Mouse (Mus musculus) neural tube, embryonic 12.5 days (tissue): ENCODE measurements around the gene Olfr193. TPM values are rescaled to one million over a fixed set of nuclear protein-coding genes. Genes with fewer than 3 reads are reported as not detected.
"Not testable (repeated sequence)": the region's sequence is repeated elsewhere in the genome, so short reads cannot be mapped to it uniquely, and the experiment has no call there.

Source experiments
- ATAC-seq: fragments of 200-750 bp; cut with Nextera tagmentation; 2 replicates; pipeline ENCODE4 v1.8.0; 2017; ENCODE audit warnings: low read depth, mild to moderate bottlenecking, moderate TSS enrichment, moderate library complexity; ENCODE audit not compliant: low FRiP score
- H3K27ac ChIP-seq: fragments of 300-500 bp; sonication (generic); 2 replicates; pipeline ENCODE4 v1.5.1; 2016
- H3K27me3 ChIP-seq: fragments of 300-500 bp; sonication (generic); replicated peaks from 2 replicates; pipeline ENCODE4 v1.6.1; 2016; ENCODE audit warnings: mild to moderate bottlenecking
- H3K36me3 ChIP-seq: fragments of 300-500 bp; sonication (generic); 2 replicates; pipeline ENCODE4 v1.6.1; 2016; ENCODE audit warnings: mild to moderate bottlenecking
- H3K4me1 ChIP-seq: fragments of 300-500 bp; sonication (generic); 2 replicates; pipeline ENCODE4 v1.6.1; 2016
- H3K4me2 ChIP-seq: fragments of 300-500 bp; sonication (generic); replicated peaks from 2 replicates; pipeline ENCODE4 v1.6.1; 2016; ENCODE audit warnings: mild to moderate bottlenecking
- H3K4me3 ChIP-seq: fragments of 300-500 bp; sonication (generic); 2 replicates; pipeline ENCODE4 v1.5.1; 2016
- H3K9ac ChIP-seq: fragments of 300-500 bp; sonication (generic); 2 replicates; pipeline ENCODE4 v1.6.1; 2016; ENCODE audit warnings: mild to moderate bottlenecking
- H3K9me3 ChIP-seq: fragments of 300-500 bp; sonication (generic); 2 replicates; pipeline ENCODE4 v1.6.1; 2016; ENCODE audit warnings: mild to moderate bottlenecking
- WGBS: fragments of 180-500 bp; shearing (Covaris S2); methylation state at CpG from one replicate; pipeline ENCODE4 v1.1.7; 2016; 5-methylcytosine and 5-hydroxymethylcytosine counted together
- polyA plus RNA-seq: library from polyadenylated mRNA; unstranded; fragments of >200 nt; fragmentation: Nextera tagmentation; extraction: Ambion mirVana; gene quantifications from 2 replicates; pipeline ENCODE4 v1.2.1, GENCODE M21; 2016

The Olfr193 gene
- polyA plus RNA-seq, result not detected in 2 replicates

DNA sequence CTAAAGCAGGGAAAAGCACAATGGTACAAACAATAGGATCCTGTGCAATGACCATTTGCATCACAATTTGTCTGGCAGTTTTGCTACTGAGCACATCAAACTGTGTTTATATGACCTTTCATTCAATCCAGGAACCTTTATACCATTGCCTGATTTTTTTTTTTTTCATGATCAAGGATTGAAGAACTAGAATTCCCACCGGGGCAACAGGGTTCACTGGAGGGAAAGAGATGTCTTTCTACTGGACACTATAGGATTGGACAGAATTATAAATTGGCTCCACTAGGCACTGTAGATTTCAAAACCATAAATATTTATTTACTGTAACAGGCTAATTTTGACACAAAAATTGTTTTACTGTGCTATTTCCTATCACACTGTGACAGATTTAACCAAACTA lies at the start of gene Olfr193:
Olfr193 (minus strand) TSS at position 101 of the 400 bp plus-strand sequence.
- Histone ChIP-seq H3K4me3 (no peak within 1 kb of the TSS), H3K9me3 (no peaks in the 10 kb centered on the region), H3K36me3 (no peaks in the 10 kb centered on the region), H3K9ac (no peak within 1 kb of the TSS), H3K27me3 (no peaks in the 10 kb centered on the region), H3K27ac (no peak within 1 kb of the TSS), H3K4me1 (no peaks in the 10 kb centered on the region), H3K4me2 (no peak within 1 kb of the TSS)
- ATAC-seq, result no peak
- 80% methylated on average over 1 of the region's 1 CpGs for WGBS

DNA sequence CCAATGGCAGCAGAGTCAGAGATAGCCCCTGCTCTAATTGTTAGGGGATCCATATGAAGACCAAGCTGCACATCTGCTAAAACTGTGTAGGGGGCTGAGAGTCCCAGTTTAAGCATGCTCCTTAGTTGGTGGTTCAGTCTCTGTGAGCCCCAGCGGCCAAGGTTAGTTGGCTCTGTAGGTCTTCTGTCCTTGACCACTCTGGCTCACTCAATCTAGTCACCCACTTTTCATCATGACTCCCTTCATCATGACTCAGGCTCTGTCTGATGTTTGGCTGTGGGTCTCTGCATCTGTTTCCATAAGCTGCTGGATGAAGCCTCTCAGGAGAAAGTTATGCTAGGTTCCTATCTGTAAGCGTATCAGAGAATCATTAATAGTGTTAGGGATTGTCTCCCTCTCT lies 40.3 kb upstream of the Olfr193 start:
- Histone ChIP-seq H3K4me1 (no peaks in the 10 kb centered on the region), H3K4me3 (no peak overlapping the region), H3K27ac (no peak overlapping the region), H3K9ac (no peak overlapping the region), H3K27me3 (no peaks in the 10 kb centered on the region), H3K9me3 (no peaks in the 10 kb centered on the region), H3K36me3 (no peaks in the 10 kb centered on the region), H3K4me2 (no peak overlapping the region)
- 76% methylated on average over 2 of the region's 2 CpGs for WGBS
- no peak for ATAC-seq

DNA sequence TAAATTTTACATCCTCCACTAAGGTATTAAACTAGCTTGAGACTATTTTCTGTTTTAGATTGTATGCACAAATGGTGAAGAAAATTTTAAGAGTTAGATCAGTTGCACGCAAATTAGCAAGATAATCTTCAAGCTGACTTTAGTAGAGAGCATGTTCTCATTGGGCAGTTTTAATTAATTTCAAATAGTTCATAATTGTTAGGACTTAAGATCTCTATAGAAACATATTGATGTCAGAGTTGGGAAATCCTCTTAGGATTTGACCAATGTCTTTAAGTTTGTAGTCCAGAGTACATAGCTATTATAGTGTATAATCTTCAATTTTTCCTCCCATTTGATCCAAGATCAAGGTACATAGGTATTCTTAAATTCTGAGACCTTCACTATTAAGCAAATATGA lies 35.1 kb upstream of the Olfr193 start, which contains the start of gene Olfr195:
Olfr195 (plus strand) TSS at position 301 of the 400 bp plus-strand sequence.
- Histone ChIP-seq H3K4me2 (no peak within 1 kb of the TSS), H3K36me3 (no peaks in the 10 kb centered on the region), H3K4me1 (no peaks in the 10 kb centered on the region), H3K27me3 (no peaks in the 10 kb centered on the region), H3K27ac (no peak within 1 kb of the TSS), H3K9ac (no peak within 1 kb of the TSS), H3K9me3 (no peaks in the 10 kb centered on the region), H3K4me3 (no peak within 1 kb of the TSS)
- 98% methylated on average over 1 of the region's 1 CpGs for WGBS
- no peak for ATAC-seq

DNA sequence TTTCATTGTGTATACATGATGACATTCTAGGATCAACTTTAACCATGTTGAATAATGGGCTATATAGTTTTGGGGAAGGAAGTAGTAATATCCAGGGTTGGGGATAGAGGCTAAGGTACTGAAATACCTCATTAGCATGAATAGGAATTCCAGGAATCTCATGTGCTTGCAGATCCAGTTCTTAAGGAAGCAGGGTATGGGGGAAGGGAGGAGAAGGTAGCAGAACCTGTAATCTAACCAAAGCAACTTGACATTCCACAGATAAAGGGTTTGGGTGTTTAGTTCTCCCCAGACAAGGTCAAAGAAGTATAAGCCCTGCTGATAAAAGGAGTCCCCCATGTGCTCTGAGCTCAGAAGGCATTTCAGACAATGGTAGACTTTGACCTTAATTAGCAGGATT lies 29.4 kb upstream of the Olfr193 start:
- Histone ChIP-seq H3K36me3 (no peaks in the 10 kb centered on the region), H3K9me3 (no peaks in the 10 kb centered on the region), H3K4me1 (no peaks in the 10 kb centered on the region), H3K9ac (no peak overlapping the region), H3K27ac (no peak overlapping the region), H3K27me3 (no peaks in the 10 kb centered on the region), H3K4me3 (no peak overlapping the region), H3K4me2 (no peak overlapping the region)
- no peak for ATAC-seq

DNA sequence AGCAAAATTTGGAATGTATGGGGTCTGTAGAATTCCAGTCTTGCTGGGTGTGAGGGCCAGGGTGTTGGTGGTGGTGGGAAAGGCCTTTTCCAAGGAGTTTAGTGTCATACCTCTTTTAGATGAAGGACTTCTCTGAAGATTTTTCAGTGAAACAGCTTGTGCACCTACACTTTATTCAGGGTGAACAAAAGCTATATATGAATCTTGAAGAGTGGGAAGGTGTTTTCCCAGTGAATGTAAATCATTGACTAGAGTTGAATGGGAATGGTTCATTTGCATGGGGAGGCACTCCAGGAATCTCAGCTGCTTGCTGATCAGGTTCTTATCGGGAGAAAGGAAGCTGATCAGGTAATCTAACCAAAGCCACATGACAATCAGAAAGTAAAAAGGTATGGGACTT lies 19.1 kb upstream of the Olfr193 start:
- 85% methylated on average over 1 of the region's 1 CpGs for WGBS
- no peak overlapping the region for H3K27ac ChIP-seq
- H3K36me3 ChIP-seq, result no peaks in the 10 kb centered on the region
- no peaks in the 10 kb centered on the region for H3K9me3 ChIP-seq
- no peak overlapping the region for H3K4me3 ChIP-seq
- H3K4me1 ChIP-seq, result no peaks in the 10 kb centered on the region
- ATAC-seq, result no peak
- no peak overlapping the region for H3K4me2 ChIP-seq
- no peak overlapping the region for H3K9ac ChIP-seq
- no peaks in the 10 kb centered on the region for H3K27me3 ChIP-seq

DNA sequence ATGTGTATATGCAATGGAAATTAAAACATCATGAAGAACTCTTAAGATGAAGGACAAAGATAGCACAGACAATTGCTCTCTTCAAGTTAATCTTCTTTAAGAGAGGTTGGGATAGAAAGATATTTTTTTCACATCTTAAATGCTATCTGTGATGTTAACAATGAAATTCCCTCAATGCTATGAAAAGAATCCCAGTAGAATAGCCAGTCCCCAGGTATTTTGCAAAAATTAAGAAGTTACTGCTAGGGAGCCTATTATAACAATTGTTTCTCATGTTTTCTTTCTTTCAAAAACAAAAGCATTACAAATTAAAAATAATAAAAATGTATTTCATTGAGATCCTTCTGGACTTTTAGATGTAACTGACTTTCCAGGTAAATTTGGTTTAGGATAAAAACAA lies 9.3 kb upstream of the Olfr193 start, which contains the start of gene Olfr194:
Olfr194 (minus strand) TSS at position 101 of the 400 bp plus-strand sequence.
- no peak within 1 kb of the TSS for H3K4me3 ChIP-seq
- no peak for ATAC-seq
- no peak within 1 kb of the TSS for H3K4me2 ChIP-seq
- no peaks in the 10 kb centered on the region for H3K36me3 ChIP-seq
- H3K9me3 ChIP-seq, result no peaks in the 10 kb centered on the region
- H3K4me1 ChIP-seq, result no peaks in the 10 kb centered on the region
- no peaks in the 10 kb centered on the region for H3K27me3 ChIP-seq
- no peak within 1 kb of the TSS for H3K9ac ChIP-seq
- no peak within 1 kb of the TSS for H3K27ac ChIP-seq

DNA sequence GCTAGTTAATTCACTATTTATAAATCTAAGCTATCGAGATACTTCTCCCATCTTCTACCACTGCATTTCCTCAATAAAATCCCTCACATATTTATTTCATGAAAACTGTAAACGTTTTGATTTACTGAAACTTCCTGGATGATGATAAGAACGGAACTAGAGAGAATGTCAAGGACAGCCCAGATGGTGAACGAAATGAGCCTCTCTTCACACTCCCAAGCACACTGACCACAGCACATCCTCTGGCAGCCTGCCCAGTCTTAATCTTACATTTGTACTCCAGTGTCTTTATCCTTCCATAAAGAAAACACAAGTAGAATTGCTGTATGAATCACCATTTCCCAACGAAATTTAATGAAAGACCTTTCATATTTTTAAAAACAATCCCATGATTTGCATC lies 3.2 kb downstream of the Olfr193 start:
- not testable (repeated sequence) for H3K27ac ChIP-seq, H3K4me3 ChIP-seq, H3K27me3 ChIP-seq, H3K36me3 ChIP-seq, H3K9ac ChIP-seq, H3K9me3 ChIP-seq, H3K4me1 ChIP-seq, H3K4me2 ChIP-seq, ATAC-seq
- whole genome bisulfite sequencing, result 76% methylated on average over 5 of the region's 5 CpGs

DNA sequence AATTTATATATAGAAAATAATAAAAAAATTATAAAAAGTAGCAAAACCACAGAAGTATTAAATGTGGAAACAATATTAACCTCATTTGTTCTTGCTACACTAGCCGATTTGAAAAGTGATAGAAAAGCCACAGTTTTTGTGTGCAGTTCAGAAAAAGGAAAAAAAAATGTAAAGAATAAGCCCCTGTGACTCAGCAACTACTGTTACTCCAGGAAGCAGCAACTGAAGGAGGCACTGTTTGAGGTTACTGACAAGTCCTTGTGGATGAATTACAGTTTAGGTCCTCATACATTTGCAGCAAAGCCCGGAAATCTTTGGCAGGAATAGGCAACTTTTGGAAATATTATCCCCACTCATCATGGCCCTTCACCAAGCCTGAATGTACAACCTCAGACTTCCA lies 6.4 kb downstream of the Olfr193 start:
- no peak overlapping the region for H3K9ac ChIP-seq
- H3K36me3 ChIP-seq, result no peaks in the 10 kb centered on the region
- H3K9me3 ChIP-seq, result no peaks in the 10 kb centered on the region
- no peak overlapping the region for H3K27ac ChIP-seq
- 83% methylated on average over 2 of the region's 2 CpGs for WGBS
- H3K4me3 ChIP-seq, result no peak overlapping the region
- no peaks in the 10 kb centered on the region for H3K4me1 ChIP-seq
- H3K27me3 ChIP-seq, result no peaks in the 10 kb centered on the region
- no peak for ATAC-seq
- H3K4me2 ChIP-seq, result no peak overlapping the region

DNA sequence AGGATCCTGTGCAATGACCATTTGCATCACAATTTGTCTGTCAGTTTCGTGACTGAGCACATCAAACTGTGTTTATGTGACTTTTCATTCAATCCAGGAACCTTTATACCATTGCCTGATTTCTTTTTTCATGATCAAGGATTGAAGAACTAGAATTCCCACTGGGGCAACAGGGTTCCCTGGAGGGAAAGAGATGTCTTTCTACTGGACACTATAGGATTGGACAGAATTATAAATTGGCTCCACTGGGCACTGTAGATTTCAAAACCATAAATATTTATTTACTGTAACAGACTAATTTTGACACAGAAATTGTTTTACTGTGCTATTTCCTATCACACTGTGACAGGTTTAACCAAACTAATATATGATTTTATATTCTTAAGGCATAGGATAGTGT lies 22.0 kb downstream of the Olfr193 start, which contains the start of gene Olfr191:
Olfr191 (minus strand) TSS at position 101 of the 400 bp plus-strand sequence.
- H3K36me3 ChIP-seq, ATAC-seq, H3K9ac ChIP-seq, H3K27me3 ChIP-seq, H3K4me1 ChIP-seq, H3K9me3 ChIP-seq, H3K27ac ChIP-seq, H3K4me3 ChIP-seq, H3K4me2 ChIP-seq: not testable (repeated sequence)
- WGBS, result 52% methylated on average over 1 of the region's 1 CpGs

DNA sequence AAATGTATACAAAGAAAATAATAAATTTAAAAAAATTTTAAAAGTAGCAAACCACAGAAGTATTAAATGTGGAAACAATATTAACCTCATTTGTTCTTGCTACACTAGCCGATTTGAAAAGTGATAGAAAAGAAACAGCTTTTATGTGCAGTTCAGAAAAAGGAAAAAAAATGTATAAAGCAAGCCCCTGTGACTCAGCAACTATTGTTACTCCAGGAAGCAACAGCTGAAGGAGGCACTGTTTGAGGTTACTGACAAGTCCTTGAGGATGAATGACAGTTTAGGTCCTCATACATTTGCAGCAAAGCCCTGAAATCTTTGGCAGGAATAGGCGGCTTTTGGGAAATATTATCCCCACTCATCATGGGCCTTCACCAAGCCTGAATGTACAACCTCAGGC lies 30.6 kb downstream of the Olfr193 start:
- not testable (repeated sequence) for ATAC-seq, H3K27ac ChIP-seq, H3K4me1 ChIP-seq, H3K9ac ChIP-seq, H3K9me3 ChIP-seq, H3K4me2 ChIP-seq, H3K27me3 ChIP-seq, H3K36me3 ChIP-seq, H3K4me3 ChIP-seq
- WGBS, result 79% methylated on average over 2 of the region's 2 CpGs

DNA sequence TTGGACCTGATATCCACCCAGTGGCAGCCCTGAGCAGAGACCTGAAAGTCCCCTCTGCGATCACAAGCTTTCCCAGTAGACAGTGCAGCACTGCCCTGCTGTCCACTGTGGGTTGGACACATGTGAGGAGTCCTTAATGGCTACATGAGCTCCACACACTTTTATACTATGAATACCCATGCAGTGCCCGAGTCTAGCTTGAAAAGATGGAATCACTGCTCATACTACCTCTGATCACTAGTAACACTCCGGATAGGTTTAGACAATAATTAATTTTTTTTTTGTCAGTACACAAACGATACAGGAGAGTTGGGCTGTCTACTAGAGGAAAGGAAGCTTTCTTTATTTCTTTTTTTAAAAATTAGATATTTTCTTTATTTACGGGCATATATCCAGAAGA lies 33.8 kb downstream of the Olfr193 start, which contains the start of gene Olfr190:
Olfr190 (minus strand) TSS at position 101 of the 400 bp plus-strand sequence.
- Histone ChIP-seq H3K27ac (no peak within 1 kb of the TSS), H3K4me3 (no peak within 1 kb of the TSS), H3K4me2 (no peak within 1 kb of the TSS), H3K27me3 (no peaks in the 10 kb centered on the region), H3K36me3 (no peaks in the 10 kb centered on the region), H3K9ac (no peak within 1 kb of the TSS), H3K9me3 (no peaks in the 10 kb centered on the region), H3K4me1 (no peaks in the 10 kb centered on the region)
- WGBS, result 89% methylated on average over 5 of the region's 5 CpGs
- no peak for ATAC-seq

DNA sequence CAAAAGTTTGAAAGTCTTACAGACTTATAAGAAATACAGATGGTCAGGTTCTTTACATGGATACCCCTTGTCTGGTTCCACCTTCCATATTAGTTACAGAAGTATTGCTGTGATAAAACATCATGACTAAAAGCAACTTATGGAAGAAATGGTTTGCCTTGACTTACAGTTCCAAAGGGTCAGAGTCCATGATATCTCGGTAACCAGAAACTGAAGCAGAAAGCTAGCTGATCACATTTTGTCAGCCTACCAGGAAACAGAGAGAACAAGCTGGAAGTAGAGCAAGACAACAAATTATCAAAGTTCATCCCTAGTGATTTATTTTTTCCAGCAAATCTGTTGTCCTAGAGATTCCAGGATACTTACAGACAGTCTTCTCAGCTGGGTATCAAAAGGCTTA lies 38.2 kb downstream of the Olfr193 start:
- no peak for ATAC-seq
- Histone ChIP-seq H3K9ac (no peak overlapping the region), H3K4me3 (no peak overlapping the region), H3K4me1 (no peaks in the 10 kb centered on the region), H3K4me2 (no peak overlapping the region), H3K27me3 (no peaks in the 10 kb centered on the region), H3K27ac (no peak overlapping the region), H3K9me3 (no peaks in the 10 kb centered on the region), H3K36me3 (no peaks in the 10 kb centered on the region)
- WGBS, result 89% methylated on average over 1 of the region's 1 CpGs

DNA sequence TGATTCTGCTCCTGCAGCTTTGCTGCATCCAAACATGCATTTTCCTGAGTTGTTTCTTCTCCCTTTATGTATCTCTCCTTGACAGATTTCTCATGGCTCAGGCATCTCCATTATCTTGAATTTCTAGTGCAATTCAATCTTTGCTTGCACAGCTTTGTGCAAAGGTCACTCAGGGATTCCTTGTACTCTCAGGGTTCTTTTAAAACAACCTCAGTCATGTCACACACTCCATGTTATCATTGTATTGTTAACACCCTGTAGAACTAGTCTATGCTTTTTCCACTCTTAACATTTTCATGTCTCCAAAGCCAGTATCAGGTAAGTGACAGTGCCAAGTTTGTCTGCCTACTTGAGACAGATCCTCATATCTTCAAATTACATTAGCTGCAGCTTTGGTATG lies 39.9 kb downstream of the Olfr193 start:
- Histone ChIP-seq H3K27ac (no peak overlapping the region), H3K9ac (no peak overlapping the region), H3K27me3 (no peaks in the 10 kb centered on the region), H3K4me1 (no peaks in the 10 kb centered on the region), H3K4me3 (no peak overlapping the region), H3K36me3 (no peaks in the 10 kb centered on the region), H3K9me3 (no peaks in the 10 kb centered on the region), H3K4me2 (no peak overlapping the region)
- no peak for ATAC-seq
